Mouse (Mus musculus) lung, postnatal 0 days (tissue): ENCODE measurements around the gene Abcc4.

Experiments used
- CTCF ChIP-seq: IDR thresholded peaks from 2 replicates; pipeline ENCODE4 v1.5.1; 2016; ENCODE audit warnings: antibody characterized with exemption, mild to moderate bottlenecking
- EP300 ChIP-seq: IDR thresholded peaks from 2 replicates; pipeline ENCODE4 v1.6.1; 2016; ENCODE audit warnings: antibody characterized with exemption, mild to moderate bottlenecking, control low read depth

- TF ChIP-seq CTCF (no peak), EP300 (no peak)
These were observed 32.5 kb downstream of the Abcc4 start for GRCm38 (mm10) chr14:118673501-118673900.
